Mouse (Mus musculus): Measurements from ENCODE around the gene Gpr65. TPM values are rescaled to one million over a fixed set of nuclear protein-coding genes. Genes with fewer than 3 reads are reported as not detected.
"Not testable (repeated sequence)": the region's sequence is repeated elsewhere in the genome, so short reads cannot be mapped to it uniquely, and the experiment has no call there.

The Gpr65 gene
- total RNA-seq, 2 experiments from 2014 or later = 9.0 to 10.0 TPM

DNA sequence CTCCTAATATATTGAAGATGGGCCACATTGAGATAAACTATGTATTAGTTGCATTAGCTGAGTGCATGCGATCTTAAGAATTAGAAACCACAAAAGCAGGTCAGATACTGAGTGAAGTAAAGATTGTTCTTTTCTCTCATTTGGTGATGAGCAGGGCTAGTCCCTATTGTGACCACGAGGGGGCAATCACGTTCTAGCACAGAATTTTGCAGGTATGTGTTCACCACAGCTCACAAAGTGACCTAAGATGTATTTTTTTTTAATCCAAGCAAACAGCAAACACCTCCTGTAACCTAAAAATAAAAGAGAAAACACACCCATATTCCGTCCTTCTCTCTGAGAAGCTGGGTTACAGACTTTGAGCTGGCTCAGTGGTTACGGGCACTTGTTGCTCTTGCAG, 12.1 kb downstream of the Gpr65 start:
- ATAC-seq (replicated peaks; ENCODE audit: low FRiP score, poor library complexity, severe bottlenecking) = no peak

DNA sequence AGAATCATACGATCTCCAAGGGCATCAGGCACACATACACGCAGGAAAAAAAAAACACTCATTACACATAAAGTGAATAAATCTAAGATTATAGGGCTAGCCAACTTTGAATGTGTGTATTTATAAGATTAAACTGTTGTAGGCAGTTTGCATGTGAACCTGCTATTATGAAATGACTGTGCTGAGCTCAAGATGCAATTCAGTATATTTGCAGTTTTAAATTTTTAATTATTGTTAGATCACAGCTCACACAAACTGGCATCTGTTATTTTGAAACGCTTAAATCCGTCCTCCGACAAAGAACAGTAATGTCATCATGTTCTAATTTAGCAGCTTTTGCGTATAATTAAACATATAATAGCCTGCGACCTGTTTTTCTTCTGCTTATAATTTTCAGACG, 12.6 kb downstream of the Gpr65 start:
- ATAC-seq (replicated peaks; ENCODE audit: low FRiP score, poor library complexity, severe bottlenecking) = no peak

DNA sequence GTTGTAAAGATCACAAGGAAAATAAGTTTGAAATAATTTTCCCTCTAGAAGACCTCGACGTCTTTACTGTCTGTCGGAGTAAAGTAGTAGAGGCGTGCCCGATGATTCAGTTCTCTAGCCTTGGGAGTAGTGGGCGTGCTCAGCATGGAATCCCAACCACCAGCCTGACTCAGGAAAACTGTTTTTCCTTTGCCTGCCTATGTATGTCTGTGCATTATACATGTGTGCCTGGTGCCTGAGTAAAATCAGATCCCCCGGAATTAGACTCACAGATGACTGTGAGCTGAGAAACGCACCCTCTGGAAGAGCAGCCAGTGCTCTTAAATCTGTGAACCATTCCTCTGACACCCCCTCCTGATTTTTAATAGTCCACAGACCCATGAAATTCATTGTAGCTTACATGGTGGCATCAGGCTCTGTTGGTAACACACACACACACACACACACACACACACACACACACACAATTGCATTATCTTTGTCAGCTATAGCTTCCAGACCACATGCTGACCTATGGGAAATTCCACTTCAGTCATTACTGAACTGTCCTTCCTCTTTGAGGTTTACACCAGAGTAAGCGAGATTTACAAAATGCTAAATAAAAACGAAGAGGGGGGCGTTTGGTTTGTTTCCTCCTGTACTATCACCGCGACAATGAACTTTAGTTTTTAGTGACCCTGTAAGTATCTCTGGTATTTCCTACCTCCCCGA, 14.5 kb downstream of the Gpr65 start:
- ATAC-seq (replicated peaks; ENCODE audit: low FRiP score, poor library complexity, severe bottlenecking) = no peak

DNA sequence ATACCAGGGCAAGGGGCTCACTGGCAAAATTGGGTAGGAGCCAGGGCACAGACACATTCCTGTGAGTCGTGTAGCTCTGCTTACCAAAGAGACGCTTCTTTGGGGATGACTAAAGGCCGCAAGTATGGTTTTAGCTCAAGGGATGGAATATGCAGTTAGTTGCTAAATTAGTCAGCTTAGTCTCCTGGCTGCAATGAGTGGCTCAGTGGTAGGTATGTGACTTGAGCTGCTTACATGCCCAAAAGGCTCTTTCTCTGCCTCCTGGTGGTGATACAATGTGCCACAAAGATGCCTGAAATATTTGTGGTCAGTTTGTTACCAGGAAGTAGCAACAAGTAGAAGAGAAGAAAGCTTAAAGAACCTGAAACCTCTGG, 15.0 kb downstream of the Gpr65 start:
- no peak for ATAC-seq (replicated peaks; ENCODE audit: low FRiP score, poor library complexity, severe bottlenecking)

DNA sequence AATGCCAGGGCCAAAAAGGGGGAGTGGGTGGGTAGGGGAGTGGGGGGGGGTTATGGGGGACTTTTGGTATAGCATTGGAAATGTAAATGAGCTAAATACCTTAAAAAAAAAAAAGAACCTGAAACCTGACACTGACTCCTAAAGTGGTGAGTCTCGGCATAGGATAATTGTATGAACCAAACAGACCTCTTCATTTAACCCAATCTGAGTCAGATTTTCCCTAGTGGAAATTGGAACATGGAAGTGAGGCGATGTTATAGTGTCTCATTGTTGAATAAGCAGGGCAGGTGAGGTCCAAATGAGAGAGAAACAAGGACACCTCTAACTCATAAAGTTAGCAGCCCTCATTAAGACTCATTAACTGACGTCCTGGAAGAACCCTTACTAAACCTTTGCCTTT, 16.0 kb downstream of the Gpr65 start:
- ATAC-seq (replicated peaks; ENCODE audit: low FRiP score, poor library complexity, severe bottlenecking) = no peak

DNA sequence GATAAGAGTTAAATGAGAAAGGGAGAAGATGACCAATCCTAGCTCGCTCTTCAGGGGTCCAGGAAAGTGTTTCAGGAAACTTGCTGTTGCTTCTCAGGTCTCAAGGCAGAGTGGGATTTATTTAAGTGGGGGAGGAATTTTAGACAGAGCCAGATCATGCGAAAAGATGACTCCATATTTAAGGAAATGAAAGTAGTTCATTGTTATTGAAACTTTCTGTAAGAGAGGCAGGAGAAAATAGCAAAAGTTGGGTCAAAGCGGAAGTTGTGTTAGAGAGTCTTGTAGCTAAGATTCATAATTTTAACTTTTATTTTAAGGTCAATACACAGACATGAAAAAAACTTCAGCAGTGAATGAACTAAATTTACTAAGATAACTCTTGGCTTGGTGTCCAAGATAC, 22.0 kb downstream of the Gpr65 start:
- ATAC-seq (replicated peaks; ENCODE audit: low FRiP score, poor library complexity, severe bottlenecking) = no peak

DNA sequence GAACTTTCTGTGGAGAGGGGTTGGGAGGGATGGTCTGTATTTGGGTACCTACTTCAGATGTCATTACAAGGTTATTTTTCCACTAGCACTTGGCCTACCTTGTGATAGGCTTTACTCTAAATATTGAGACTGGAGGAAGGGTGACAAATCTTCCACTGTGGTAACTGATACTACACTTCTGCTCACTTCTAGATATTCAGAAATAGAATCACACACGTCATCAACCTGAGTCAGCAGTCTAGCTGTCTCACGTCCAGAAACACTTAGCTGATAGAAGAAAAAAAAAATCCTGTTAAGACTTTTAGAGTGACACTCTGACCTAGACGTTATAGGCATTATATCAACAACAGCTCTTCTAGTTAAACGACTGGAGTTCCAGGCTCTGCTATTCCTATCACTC, 23.8 kb downstream of the Gpr65 start:
- no peak for ATAC-seq (replicated peaks; ENCODE audit: low FRiP score, poor library complexity, severe bottlenecking)

DNA sequence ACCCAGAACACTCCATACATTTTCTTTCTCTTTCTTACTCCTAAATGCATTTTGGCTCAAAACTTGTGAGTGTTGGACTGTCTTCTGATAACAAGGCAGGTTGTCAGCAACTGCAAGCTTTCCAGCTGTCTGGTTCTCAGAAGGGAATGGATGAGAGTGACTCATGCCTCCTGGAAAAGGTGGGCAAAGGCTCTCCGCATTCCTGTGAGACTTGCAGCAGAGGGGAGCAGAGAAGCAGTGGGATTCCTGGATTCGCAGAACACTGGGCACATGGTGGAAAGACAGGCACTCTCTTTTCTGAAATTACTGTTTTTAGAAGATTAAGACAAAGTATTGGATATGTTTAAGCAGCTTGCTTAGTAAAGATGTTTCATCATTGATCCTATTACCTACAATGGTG, 25.8 kb downstream of the Gpr65 start:
- no peak for ATAC-seq (replicated peaks; ENCODE audit: low FRiP score, poor library complexity, severe bottlenecking)

DNA sequence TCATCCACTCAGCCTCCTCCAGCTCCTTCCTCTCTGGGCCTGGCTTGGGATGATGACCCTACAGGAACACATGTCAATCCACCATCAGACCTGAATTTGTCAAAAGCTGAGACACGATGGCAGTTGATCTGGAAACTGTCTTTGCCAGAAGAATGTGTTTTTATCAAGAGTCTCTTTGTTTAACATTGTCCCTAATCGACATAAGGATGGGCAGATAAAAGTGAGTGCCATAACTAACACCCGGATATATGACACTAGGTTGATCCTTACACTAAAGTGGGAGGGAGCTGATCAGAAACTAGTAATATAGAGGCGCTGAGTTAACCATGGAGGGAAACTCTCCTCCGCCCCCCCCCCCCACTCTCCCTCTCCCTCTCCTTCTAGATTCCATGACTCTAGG, 33.5 kb downstream of the Gpr65 start:
- no peak for ATAC-seq (replicated peaks; ENCODE audit: low FRiP score, poor library complexity, severe bottlenecking)

DNA sequence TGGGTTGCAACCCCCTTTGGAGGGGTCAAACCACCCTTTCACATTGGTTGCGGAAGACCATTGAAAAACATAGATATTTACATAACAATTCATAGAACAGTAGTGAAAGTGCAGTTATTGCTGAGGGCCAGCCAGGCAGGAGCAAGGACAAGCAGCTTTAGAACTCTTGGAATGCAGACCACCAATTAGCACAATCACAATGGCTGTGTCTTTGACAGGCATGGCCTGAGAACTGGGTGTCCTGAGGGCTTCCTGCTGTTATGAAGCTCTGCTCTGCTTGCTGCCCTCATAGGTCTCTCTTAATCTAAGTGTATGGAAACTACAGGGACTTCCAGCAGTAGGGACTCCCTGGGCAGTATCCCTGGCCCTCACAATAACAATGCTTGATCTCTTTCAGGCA, 34.6 kb downstream of the Gpr65 start:
- ATAC-seq (replicated peaks; ENCODE audit: low FRiP score, poor library complexity, severe bottlenecking) = no peak

DNA sequence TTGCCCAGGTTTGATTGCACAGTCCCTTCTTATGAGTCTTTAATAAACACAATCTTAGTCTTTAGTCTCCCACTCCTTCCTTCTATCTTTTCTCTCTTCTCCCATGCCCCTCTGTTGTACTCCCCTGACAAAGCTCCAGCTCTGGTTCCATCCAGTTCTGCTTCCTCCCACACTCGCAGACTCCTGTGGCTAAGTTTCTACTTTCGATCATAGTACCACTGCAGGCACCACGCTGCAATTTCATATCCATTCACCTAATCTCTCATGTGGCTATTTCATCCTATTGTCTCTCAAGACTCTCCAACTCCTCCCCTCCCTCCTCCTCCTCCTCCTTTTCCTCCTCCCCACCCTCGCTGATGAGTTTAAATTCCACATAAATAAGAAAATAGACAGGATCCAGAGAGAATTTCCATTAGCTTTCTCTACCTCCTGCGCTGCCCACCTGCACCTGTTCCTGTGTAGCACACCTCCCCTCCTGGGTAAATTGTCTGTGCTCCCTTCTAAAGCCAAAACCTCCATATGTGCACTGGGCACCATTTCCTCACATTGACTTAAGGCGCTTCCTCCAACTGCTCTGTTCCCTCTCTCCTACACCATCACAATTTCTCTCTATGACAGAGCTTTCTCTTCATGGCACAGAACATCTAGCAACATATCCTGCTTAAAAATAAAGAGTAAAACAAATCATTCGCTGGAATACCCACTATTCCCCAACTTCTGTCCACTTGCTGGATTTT, 38.9 kb downstream of the Gpr65 start:
- no peak for ATAC-seq (replicated peaks; ENCODE audit: low FRiP score, poor library complexity, severe bottlenecking)

DNA sequence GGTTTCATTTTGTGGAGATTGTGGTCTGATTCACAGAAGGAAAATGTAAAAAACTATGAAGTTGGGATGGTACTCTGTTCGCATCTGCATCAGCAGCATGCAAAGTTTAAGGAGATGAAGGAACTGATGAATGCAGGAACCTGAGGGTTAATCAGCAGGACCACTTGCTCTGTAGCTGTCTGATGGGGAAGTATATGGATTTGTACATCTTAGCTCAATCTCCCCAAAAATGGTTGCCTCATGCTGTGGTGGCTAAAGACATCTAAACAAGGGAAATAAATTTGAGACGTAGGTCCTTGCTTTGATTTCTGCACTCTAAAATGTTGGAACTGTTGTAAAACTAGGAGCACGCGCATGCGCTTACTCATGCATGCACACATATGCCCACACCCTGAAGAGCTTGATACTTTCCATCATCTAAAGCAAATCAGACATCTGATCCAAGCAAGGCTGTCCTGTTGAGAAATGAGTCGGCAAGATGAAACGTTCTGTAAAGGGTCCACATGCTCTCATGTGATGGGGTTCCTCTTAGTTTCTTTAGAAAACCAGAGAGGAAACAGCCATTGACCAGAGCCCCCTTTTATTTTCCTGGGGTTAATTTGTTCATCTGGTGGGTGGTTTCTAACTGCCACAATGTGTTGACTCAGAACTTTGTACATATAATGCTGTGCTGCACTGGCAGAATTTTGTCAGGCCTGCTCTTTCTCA, 43.1 kb downstream of the Gpr65 start:
- no peak for ATAC-seq (replicated peaks; ENCODE audit: low FRiP score, poor library complexity, severe bottlenecking)

DNA sequence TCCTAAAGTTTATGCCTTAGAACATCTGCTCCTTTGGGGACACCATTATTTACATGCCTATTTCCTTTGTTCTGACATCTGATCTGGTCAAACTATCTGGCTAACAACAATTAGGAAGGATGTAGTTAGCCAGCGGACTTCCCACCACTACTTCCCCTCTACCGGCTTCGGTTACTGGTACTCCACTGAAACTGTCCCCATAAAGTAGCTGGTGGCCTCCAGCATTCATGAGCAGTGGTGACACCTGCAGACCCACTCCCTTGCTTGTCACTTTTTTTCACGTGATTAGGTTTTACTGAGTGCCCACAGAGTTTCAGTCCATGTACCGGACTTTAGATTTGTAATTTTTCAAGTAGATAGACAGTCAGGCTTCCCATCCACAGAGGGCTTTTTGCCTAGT, 47.5 kb downstream of the Gpr65 start:
- ATAC-seq (replicated peaks; ENCODE audit: low FRiP score, poor library complexity, severe bottlenecking) = no peak

DNA sequence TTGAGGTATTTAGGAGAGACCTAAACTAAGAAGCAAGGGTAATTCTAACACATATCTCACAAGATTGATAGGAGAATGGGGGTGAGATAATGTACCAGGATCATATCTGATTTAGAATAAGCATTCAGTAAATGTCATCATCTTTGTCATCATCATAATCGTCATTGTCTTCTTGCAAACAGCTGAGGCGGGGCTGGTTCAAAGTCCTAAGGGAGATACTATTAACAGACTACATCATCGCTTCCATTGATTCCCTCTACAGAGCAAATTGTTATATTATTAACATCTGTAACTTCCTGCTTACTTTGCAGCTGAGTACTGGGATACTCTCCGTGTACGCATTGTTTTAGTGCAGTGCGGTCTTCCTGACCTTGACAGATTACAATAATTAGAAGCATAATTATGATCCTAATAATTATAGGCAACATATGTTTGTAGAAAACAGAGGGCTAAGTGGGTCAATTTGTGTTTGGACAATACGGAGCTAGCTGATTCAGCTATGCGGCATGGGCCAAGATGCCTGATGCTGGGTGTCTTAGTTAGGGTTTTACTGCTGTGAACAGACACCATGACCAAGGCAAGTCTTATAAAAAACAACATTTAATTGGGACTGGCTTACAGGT, 49.4 kb downstream of the Gpr65 start:
- ATAC-seq (replicated peaks; ENCODE audit: low FRiP score, poor library complexity, severe bottlenecking) = no peak

DNA sequence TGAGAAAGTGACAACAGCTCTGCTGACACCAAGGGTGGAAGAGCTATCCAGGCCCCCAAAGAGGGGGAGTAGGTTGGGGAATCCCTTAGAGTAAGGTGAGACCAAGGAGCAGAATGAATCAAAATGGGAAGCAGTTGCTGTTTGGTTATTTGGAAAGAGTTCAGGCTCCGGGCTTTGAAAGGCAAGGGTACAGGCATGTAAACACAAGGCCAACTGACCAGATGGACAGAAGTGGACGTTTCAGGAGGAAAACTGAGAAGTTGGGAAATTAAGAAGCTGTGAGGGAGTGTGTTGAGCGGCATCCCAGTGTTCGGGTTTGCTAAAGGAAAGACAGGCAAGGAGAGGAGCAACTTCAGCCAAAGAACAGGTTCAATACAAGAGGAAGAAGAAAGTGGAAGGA, 54.0 kb downstream of the Gpr65 start:
- ATAC-seq (replicated peaks; ENCODE audit: low FRiP score, poor library complexity, severe bottlenecking) = no peak

DNA sequence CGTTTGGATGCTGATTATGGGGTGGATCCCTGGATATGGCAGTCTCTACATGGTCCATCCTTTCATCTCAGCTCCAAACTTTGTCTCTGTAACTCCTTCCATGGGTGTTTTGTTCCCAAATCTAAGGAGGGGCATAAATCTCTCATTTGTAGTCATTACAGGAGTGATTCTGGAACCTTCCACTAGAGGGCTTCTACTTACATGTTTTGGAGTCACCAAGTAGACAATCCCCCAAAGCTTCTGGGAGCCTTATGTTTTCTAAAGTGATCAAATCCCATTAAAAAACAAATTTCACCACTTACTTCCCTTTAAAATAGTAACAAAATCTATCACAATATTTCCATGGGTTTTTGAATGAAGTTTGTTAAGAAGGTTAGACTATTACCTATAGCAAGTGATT, 55.7 kb downstream of the Gpr65 start:
- ATAC-seq (replicated peaks; ENCODE audit: low FRiP score, poor library complexity, severe bottlenecking) = not testable (repeated sequence)

Other genes starting within 250 kb of the Gpr65 start
- gene Galc, start 9.2 kb upstream of the Gpr65 start, total RNA-seq (2015; ENCODE audit: low replicate concordance) = 2.3 and 13.8 TPM in 2 replicates
- 1.9 and 2.6 TPM in 2 replicates for gene Galc, start 9.2 kb upstream of the Gpr65 start, total RNA-seq (2017; ENCODE audit: low replicate concordance)

Data from erythroblast, adult 5-6 weeks (primary cell).